Mouse (Mus musculus): ENCODE measurements at regions not wholly inside any gene's neighbourhood (a gene's known extent, or its start where the extent isn't known, plus 50 kb on each side); places are given as distances from the start of the nearest gene placed in this dataset.

- no peak for DNase-seq (ENCODE audit: low spot score in 2 of 2)
Observed at GRCm38 (mm10) chr5:90030737-90031136, 147.6 kb upstream of the Adamts3 start.

- DNase-seq (ENCODE audit: low spot score in 2 of 2): no peak
Observed at GRCm38 (mm10) chr5:90029751-90030150, 146.6 kb upstream of the Adamts3 start.

- no peak for DNase-seq (ENCODE audit: low spot score in 2 of 2)
Observed at GRCm38 (mm10) chr5:90026835-90027753, 144.0 kb upstream of the Adamts3 start.

GRCm38 (mm10) chr5:90021447-90021846 is 138.3 kb upstream of the Adamts3 start:
- DNase-seq (ENCODE audit: low spot score in 2 of 2): no peak

- no peak for DNase-seq (ENCODE audit: low spot score in 2 of 2)
Observed at GRCm38 (mm10) chr5:90000758-90001157, 117.6 kb upstream of the Adamts3 start.

DNA sequence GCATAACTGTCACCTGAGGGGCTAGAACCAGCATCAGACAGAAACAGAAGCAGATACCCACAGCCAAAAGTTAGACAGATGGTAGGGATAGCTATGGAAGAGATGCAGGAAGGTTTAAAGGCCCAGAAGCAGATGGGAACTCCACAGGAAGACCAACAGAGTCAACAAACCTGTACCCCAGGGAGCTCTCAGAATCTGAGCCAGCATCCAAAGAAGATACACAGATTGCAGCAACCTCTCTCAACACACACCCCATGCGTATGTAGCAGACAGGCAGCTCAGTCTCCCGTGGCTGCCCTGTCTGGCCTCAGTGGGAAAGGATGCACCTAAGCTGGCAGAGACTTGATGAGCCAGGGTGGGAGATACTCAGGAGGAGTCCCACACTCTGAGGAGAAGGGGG is 108.4 kb upstream of the Adamts3 start:
- DNase-seq (ENCODE audit: low spot score in 2 of 2): peak in 1 of 2 experiments; percentile 6

- no peak for DNase-seq (ENCODE audit: low spot score in 2 of 2)
Observed at GRCm38 (mm10) chr5:89981627-89982026, 98.5 kb upstream of the Adamts3 start.

GRCm38 (mm10) chr5:89980204-89980603 is 97.1 kb upstream of the Adamts3 start:
- DNase-seq (ENCODE audit: low spot score in 2 of 2): no peak

DNA sequence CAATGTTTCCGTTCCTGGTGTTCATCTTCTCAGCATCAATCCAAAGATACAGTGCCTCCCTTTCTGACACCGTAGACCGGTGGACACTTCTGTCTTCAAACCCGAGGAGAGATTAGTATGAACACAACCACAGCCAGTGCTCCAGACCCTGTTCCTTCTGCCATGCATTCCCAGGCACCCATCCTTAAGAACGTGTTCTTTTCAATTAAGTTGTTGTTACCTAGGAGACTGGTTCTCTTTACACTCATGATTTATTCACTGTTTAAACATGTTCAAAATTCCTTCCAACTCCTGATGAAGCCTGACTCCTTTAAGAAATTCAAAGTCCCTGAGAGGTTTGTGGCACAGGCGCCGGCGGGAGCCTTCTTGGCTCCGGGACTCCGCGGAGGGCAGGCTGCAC is 69.5 kb upstream of the Adamts3 start:
- DNase-seq (ENCODE audit: low spot score in 2 of 2): no peak

GRCm38 (mm10) chr5:89945660-89945925 is 62.5 kb upstream of the Adamts3 start:
- no peak for DNase-seq (ENCODE audit: low spot score in 2 of 2)

DNA sequence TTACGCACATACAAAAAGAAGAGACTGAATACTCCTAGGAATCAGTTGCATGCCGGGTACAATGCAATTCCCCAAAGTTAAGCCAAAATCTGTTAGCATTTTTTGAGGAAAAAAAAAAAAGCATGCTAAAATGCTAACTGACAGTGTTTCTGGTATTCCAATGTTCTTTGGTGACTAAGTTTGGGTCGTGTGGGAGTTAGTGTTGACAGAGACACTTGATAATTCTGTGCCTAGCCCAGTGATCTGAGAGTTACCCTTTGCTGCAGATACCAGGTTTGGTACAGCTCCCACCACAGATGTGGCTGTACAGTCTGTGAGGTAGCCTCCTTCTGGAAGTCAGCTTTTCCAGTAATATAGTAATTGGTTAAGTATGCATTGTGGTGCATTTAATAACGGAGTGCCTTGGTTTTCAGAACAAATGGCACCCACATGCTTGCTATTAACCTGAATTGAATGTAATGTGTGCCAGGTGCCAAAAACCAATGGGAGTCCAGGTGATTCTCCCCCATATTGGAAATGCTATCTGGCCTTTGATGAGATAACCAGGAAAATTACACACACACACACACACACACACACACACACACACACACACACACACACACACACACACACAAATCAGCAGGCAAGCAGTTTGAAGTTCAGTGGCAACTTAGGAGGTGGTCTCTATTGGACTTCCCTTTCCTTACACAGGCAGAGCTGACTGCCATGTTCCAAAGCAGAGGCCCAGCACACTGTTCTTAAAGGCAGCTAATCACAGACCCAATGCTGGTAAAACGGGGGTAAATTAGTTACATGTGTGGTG is 61.9 kb upstream of the Adamts3 start:
- no peak for DNase-seq (ENCODE audit: low spot score in 2 of 2)

GRCm38 (mm10) chr5:89943276-89944127 is 60.4 kb upstream of the Adamts3 start:
- DNase-seq (ENCODE audit: low spot score in 2 of 2): no peak

GRCm38 (mm10) chr5:89942244-89942643 is 59.1 kb upstream of the Adamts3 start:
- no peak for DNase-seq (ENCODE audit: low spot score in 2 of 2)

DNA sequence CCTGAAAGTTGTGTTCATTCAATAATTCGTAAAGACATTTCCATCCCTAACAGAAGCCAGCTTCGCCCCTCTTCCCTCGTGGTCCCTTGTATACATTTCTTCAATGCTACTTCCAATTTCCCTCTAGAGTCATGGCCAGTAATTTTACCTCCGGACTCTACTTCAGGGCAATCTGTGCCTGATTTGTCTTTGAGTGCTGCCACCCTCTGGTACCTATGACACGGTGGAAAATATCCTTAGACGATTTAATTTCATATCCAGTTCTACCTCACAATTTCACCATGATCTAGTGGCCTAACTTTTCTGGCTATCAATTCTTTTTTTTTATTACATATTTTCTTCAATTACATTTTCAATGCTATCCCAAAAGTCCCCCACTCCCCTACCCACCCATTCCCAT is 49.9 kb upstream of the Adamts3 start:
- DNase-seq (ENCODE audit: low spot score in 2 of 2): no peak
